Mouse (Mus musculus): Measurements from ENCODE around the gene Oma1. TPM values are rescaled to one million over a fixed set of nuclear protein-coding genes. Genes with fewer than 3 reads are reported as not detected.
A peak's percentile ranks its signal among the peaks of the same experiment; 100 is the strongest.

Gene Oma1
- total RNA-seq, 1 experiment: 17.4 TPM

DNA sequence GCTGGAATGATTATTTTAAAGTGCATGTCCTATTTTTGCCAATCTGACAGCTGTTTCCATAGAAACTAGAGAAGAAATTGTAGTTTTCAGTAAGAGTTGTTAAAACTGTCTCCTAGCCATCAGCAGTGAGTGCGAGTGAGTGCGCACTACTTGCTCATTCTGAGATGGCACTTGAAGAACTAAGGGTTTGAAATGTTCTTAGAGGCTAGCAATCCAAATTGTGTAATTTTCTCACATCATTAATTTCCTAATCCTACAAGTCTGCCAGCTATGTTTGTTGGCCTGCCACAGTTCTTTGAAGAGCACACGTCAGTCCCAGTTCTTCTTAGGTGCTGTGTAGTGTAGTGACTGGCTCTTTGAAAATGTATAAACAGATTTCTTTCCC is 906 bp downstream of the Oma1 start:
- in situ Hi-C loops (cut with MboI; ENCODE audit: low sequenced_read_pairs in 2 of 2, unreplicated experiment in 2 of 2): no loop called here
- Histone ChIP-seq H3K36me3 (ENCODE audit: control insufficient read depth, insufficient read depth, low read length, poor library complexity, severe bottlenecking) (peaks cover 2% of the 10 kb centered on the region; the same call in 1 of the 2 replicates), H3K4me3 (ENCODE audit: insufficient read depth in 1 of 2, low read depth in 1 of 2, low read length in 2 of 2, poor library complexity in 1 of 2, severe bottlenecking in 1 of 2) (peak overlapping the region in 1 of 2 experiments; percentile 90; a peak in 2 of 4 replicates), H3K27ac (ENCODE audit: insufficient read depth, low read depth, low read length, poor library complexity, severe bottlenecking) (no peak overlapping the region), H3K9ac (ENCODE audit: insufficient read depth, low read depth, low read length, poor library complexity, severe bottlenecking) (no peak overlapping the region; the same call in 1 of the 2 replicates), H3K9me3 (ENCODE audit: control insufficient read depth, insufficient read depth, low read depth, low read length) (no peaks in the 10 kb centered on the region), H3K4me1 (ENCODE audit: control insufficient read depth in 2 of 2, insufficient read depth in 2 of 2, low read length in 2 of 2, poor library complexity in 1 of 2) (peaks cover 0 to 2% of the 10 kb centered on the region in 2 experiments; a peak in 1 of 4 replicates)
- DNase-seq (ENCODE audit: low read depth, low spot score): no peak
- no peak for TF ChIP-seq HCFC1 (IDR thresholded peaks at IDR 0.05; ENCODE audit: borderline replicate concordance, insufficient read depth, low read length)
- TF ChIP-seq ZC3H11A (IDR thresholded peaks at IDR 0.05; ENCODE audit: borderline replicate concordance, low read depth, low read length): no peak
- TF ChIP-seq ZNF384 (IDR thresholded peaks at IDR 0.05; ENCODE audit: low read depth, low read length): no peak
- TF ChIP-seq MAFK (IDR thresholded peaks at IDR 0.05; ENCODE audit: insufficient read depth, low read depth, low read length): no peak
- TF ChIP-seq CHD2 (IDR thresholded peaks at IDR 0.05; ENCODE audit: low read depth, low read length): no peak

DNA sequence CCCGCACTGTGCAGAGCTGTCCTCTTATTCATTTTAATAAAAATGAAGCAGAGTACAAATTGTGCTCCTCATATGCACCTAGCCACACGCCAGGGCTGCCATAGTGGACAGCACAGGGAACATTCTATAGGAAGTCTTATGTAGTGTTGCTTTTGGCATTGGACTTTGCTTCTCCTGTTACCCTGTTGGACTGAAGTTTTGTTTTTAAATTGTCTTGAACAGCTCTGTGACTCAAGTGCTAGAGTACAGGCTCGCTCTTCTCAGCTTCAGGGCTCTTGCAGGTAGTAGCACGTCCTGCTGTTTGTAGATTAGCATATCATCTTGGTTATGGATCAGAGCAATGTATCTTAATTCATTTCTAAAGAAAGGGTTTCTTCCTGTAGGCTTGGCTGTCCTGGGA is 2.2 kb downstream of the Oma1 start:
- no peak for DNase-seq (ENCODE audit: low read depth, low spot score)
- TF ChIP-seq ZC3H11A (IDR thresholded peaks at IDR 0.05; ENCODE audit: borderline replicate concordance, low read depth, low read length): no peak
- TF ChIP-seq CHD2 (IDR thresholded peaks at IDR 0.05; ENCODE audit: low read depth, low read length): no peak
- no peak for TF ChIP-seq ZNF384 (IDR thresholded peaks at IDR 0.05; ENCODE audit: low read depth, low read length)
- no peak for TF ChIP-seq HCFC1 (IDR thresholded peaks at IDR 0.05; ENCODE audit: borderline replicate concordance, insufficient read depth, low read length)
- TF ChIP-seq MAFK (IDR thresholded peaks at IDR 0.05; ENCODE audit: insufficient read depth, low read depth, low read length): no peak
- H3K4me1 ChIP-seq (ENCODE audit: control insufficient read depth in 2 of 2, insufficient read depth in 2 of 2, low read length in 2 of 2, poor library complexity in 1 of 2): peaks cover 0 to 2% of the 10 kb centered on the region in 2 experiments; a peak in 1 of 4 replicates
- H3K9ac ChIP-seq (ENCODE audit: insufficient read depth, low read depth, low read length, poor library complexity, severe bottlenecking): no peak overlapping the region
- peaks cover 2% of the 10 kb centered on the region for H3K36me3 ChIP-seq (ENCODE audit: control insufficient read depth, insufficient read depth, low read length, poor library complexity, severe bottlenecking)
- no peak overlapping the region for H3K27ac ChIP-seq (ENCODE audit: insufficient read depth, low read depth, low read length, poor library complexity, severe bottlenecking)
- no peaks in the 10 kb centered on the region for H3K9me3 ChIP-seq (ENCODE audit: control insufficient read depth, insufficient read depth, low read depth, low read length)
- no peak overlapping the region for H3K4me3 ChIP-seq (ENCODE audit: insufficient read depth in 1 of 2, low read depth in 1 of 2, low read length in 2 of 2, poor library complexity in 1 of 2, severe bottlenecking in 1 of 2)
- in situ Hi-C loops (cut with MboI; ENCODE audit: low sequenced_read_pairs in 2 of 2, unreplicated experiment in 2 of 2): no loop called here

DNA sequence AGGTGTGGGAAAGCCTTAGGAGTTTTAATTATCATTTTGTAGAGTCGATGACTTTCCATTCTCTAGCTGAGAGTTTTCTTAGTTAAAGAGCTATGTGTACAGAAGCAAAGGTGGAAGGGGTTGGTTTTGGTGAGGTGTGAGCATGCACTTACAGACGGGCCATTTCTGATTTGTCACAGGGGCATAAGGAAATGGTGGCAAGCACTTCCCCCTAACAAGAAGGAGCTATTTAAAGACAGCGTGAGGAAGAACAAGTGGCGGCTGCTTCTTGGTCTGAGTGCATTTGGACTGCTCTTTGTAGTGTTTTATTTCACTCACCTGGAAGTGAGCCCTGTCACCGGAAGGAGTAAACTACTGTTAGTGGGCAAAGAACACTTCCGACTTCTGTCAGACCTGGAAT is 7.8 kb downstream of the Oma1 start:
- H3K27ac ChIP-seq (ENCODE audit: insufficient read depth, low read depth, low read length, poor library complexity, severe bottlenecking): no peak overlapping the region
- H3K9me3 ChIP-seq (ENCODE audit: control insufficient read depth, insufficient read depth, low read depth, low read length): no peaks in the 10 kb centered on the region
- in situ Hi-C loops (cut with MboI; ENCODE audit: low sequenced_read_pairs in 2 of 2, unreplicated experiment in 2 of 2): no loop called here
- TF ChIP-seq ZNF384 (IDR thresholded peaks at IDR 0.05; ENCODE audit: low read depth, low read length) (no peak), CHD2 (IDR thresholded peaks at IDR 0.05; ENCODE audit: low read depth, low read length) (no peak), MAFK (IDR thresholded peaks at IDR 0.05; ENCODE audit: insufficient read depth, low read depth, low read length) (no peak), ZC3H11A (IDR thresholded peaks at IDR 0.05; ENCODE audit: borderline replicate concordance, low read depth, low read length) (no peak), HCFC1 (IDR thresholded peaks at IDR 0.05; ENCODE audit: borderline replicate concordance, insufficient read depth, low read length) (no peak)
- no peak overlapping the region for H3K9ac ChIP-seq (ENCODE audit: insufficient read depth, low read depth, low read length, poor library complexity, severe bottlenecking)
- H3K36me3 ChIP-seq (ENCODE audit: control insufficient read depth, insufficient read depth, low read length, poor library complexity, severe bottlenecking): peaks cover 7% of the 10 kb centered on the region
- DNase-seq (ENCODE audit: low read depth, low spot score): no peak
- no peak overlapping the region for H3K4me3 ChIP-seq (ENCODE audit: insufficient read depth in 1 of 2, low read depth in 1 of 2, low read length in 2 of 2, poor library complexity in 1 of 2, severe bottlenecking in 1 of 2)
- peaks cover 0 to 2% of the 10 kb centered on the region in 2 experiments; a peak in 1 of 4 replicates for H3K4me1 ChIP-seq (ENCODE audit: control insufficient read depth in 2 of 2, insufficient read depth in 2 of 2, low read length in 2 of 2, poor library complexity in 1 of 2)

DNA sequence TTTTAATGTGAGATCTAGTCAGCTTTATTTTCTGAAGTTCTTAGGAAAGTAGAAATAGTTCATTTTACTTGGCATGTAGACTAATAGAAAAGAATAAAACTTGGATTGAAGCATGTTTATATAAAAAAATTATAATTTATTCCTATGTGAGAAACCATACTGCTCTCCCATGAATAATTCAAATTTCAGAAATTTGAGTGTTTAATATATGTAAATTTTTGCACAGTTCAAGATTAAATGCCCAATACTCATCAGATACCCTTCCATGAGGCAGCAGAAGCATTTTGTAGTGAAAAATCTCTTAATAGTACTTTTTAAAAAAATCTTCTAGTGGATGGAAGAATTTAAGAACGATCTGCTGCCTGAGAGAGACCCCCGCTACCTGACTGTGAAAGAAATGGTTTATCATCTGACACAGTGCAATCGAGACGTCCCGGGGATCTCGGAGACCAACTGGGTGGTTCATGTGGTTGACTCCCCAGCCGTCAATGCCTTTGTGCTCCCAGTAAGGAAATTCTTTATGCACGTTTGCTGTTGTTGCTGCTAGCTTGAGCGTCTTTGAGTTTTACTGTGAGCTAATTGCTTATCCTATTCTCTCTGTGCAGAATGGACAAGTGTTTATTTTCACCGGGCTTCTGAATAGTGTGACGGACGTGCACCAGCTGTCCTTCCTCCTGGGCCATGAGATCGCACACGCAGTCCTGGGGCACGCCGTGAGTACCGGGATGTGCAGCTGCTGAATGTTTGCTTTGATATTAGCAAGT is 11.3 kb downstream of the Oma1 start:
- H3K4me1 ChIP-seq (ENCODE audit: control insufficient read depth in 2 of 2, insufficient read depth in 2 of 2, low read length in 2 of 2, poor library complexity in 1 of 2): no peaks in the 10 kb centered on the region
- in situ Hi-C loops (cut with MboI; ENCODE audit: low sequenced_read_pairs in 2 of 2, unreplicated experiment in 2 of 2): no loop called here
- H3K27ac ChIP-seq (ENCODE audit: insufficient read depth, low read depth, low read length, poor library complexity, severe bottlenecking): no peak overlapping the region
- TF ChIP-seq ZC3H11A (IDR thresholded peaks at IDR 0.05; ENCODE audit: borderline replicate concordance, low read depth, low read length): no peak
- TF ChIP-seq CHD2 (IDR thresholded peaks at IDR 0.05; ENCODE audit: low read depth, low read length): no peak
- TF ChIP-seq HCFC1 (IDR thresholded peaks at IDR 0.05; ENCODE audit: borderline replicate concordance, insufficient read depth, low read length): no peak
- TF ChIP-seq MAFK (IDR thresholded peaks at IDR 0.05; ENCODE audit: insufficient read depth, low read depth, low read length): no peak
- no peak for TF ChIP-seq ZNF384 (IDR thresholded peaks at IDR 0.05; ENCODE audit: low read depth, low read length)
- H3K4me3 ChIP-seq (ENCODE audit: insufficient read depth in 1 of 2, low read depth in 1 of 2, low read length in 2 of 2, poor library complexity in 1 of 2, severe bottlenecking in 1 of 2): no peak overlapping the region
- H3K9me3 ChIP-seq (ENCODE audit: control insufficient read depth, insufficient read depth, low read depth, low read length): no peaks in the 10 kb centered on the region
- no peak for DNase-seq (ENCODE audit: low read depth, low spot score)
- peaks cover 4% of the 10 kb centered on the region; the same call in 1 of the 2 replicates for H3K36me3 ChIP-seq (ENCODE audit: control insufficient read depth, insufficient read depth, low read length, poor library complexity, severe bottlenecking)
- H3K9ac ChIP-seq (ENCODE audit: insufficient read depth, low read depth, low read length, poor library complexity, severe bottlenecking): no peak overlapping the region
